Mouse (Mus musculus) kidney, embryonic 16.5 days (tissue): Measurements from ENCODE around the gene Olfr1441. TPM values are rescaled to one million over a fixed set of nuclear protein-coding genes. Genes with fewer than 3 reads are reported as not detected.

Experiments
- ATAC-seq: fragments of 200-750 bp; cut with Nextera tagmentation; 2 replicates; pipeline ENCODE4 v1.8.0; 2017; ENCODE audit warnings: moderate TSS enrichment; ENCODE audit not compliant: low FRiP score, low TSS enrichment
- H3K27ac ChIP-seq: fragments of 300-500 bp; sonication (generic); 2 replicates; pipeline ENCODE4 v1.5.1; 2014; ENCODE audit warnings: low read length
- H3K27me3 ChIP-seq: fragments of 300-500 bp; sonication (generic); 2 replicates; pipeline ENCODE4 v1.6.1; 2014; ENCODE audit warnings: low read length, control low read depth, mixed read lengths; ENCODE audit not compliant: insufficient read depth
- H3K36me3 ChIP-seq: fragments of 300-500 bp; sonication (generic); 2 replicates; pipeline ENCODE4 v1.6.1; 2014; ENCODE audit warnings: low read length, control low read depth, mixed read lengths; ENCODE audit not compliant: insufficient read depth
- H3K4me1 ChIP-seq: fragments of 300-500 bp; sonication (generic); 2 replicates; pipeline ENCODE4 v1.6.1; 2014; ENCODE audit warnings: low read length, control low read depth, mixed read lengths; ENCODE audit not compliant: insufficient read depth
- H3K4me2 ChIP-seq: fragments of 300-500 bp; sonication (generic); replicated peaks from 2 replicates; pipeline ENCODE4 v1.6.1; 2014; ENCODE audit warnings: low read depth, low read length
- H3K4me3 ChIP-seq: fragments of 300-500 bp; sonication (generic); 2 replicates; pipeline ENCODE4 v1.5.1; 2014; ENCODE audit warnings: mild to moderate bottlenecking, low read length
- H3K9ac ChIP-seq: fragments of 300-500 bp; sonication (generic); replicated peaks from 2 replicates; pipeline ENCODE4 v1.6.1; 2014; ENCODE audit warnings: low read length
- H3K9me3 ChIP-seq: fragments of 300-500 bp; sonication (generic); 2 replicates; pipeline ENCODE4 v1.6.1; 2016; ENCODE audit warnings: low read length, control low read depth
- WGBS: fragments of 180-500 bp; shearing (Covaris S2); extraction: QIAGEN DNeasy Blood & Tissue Kit; methylation state at CpG from one replicate; pipeline ENCODE4 v1.1.7; 2014; 5-methylcytosine and 5-hydroxymethylcytosine counted together
- polyA plus RNA-seq: library from polyadenylated mRNA; unstranded; fragments of >200 nt; fragmentation: Nextera tagmentation; extraction: Ambion mirVana; gene quantifications from 2 replicates; pipeline ENCODE4 v1.2.1, GENCODE M21; 2015

The Olfr1441 gene
- polyA plus RNA-seq, 1 experiment from 2014 or later = not detected

DNA sequence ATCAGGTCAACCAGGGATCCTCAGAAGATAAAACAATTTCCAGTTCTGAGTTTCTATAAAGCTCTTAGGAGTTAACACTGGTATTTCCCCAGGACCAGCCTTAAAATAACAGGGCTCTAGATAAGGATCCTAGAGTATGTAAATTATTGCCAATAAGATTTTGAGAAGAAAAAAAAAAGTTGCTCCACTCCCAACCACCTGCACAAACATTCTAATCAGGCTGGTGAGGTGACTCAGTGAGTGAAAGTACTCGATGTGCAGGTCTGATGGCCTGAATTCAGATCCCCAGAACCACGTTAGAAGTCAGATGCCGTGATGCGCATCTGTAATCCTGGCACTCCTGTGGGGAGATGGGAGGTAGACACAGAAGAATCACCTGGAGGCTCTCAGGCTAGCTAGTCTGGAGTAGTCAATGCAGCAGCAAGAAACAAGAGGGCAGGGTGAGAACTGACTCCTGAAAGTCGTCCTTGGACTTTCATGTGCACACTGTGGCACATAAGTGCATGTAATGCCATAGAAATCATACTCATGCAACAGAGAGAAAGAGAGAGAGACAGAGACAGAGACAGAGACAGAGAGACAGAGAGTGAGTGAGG lies 55.2 kb downstream of the Olfr1441 start:
- WGBS = 80% methylated on average over 5 of the region's 5 CpGs
- Histone ChIP-seq H3K4me3 (no peak overlapping the region), H3K36me3 (peaks cover 6% of the 10 kb centered on the region; the same call in 1 of the 2 replicates), H3K9me3 (no peaks in the 10 kb centered on the region), H3K9ac (no peak overlapping the region), H3K4me1 (peaks cover 12% of the 10 kb centered on the region), H3K4me2 (no peak overlapping the region), H3K27me3 (no peaks in the 10 kb centered on the region), H3K27ac (no peak overlapping the region)
- no peak for ATAC-seq

Other genes with a start within 250 kb of the Olfr1441 start
- not detected in 2 replicates for gene Olfr1555-ps1, start 247.3 kb upstream of the Olfr1441 start, polyA plus RNA-seq
- not detected in 2 replicates for gene Olfr1431, start 216.8 kb upstream of the Olfr1441 start, polyA plus RNA-seq
- gene Olfr1432, start 184.8 kb upstream of the Olfr1441 start, polyA plus RNA-seq = not detected in 2 replicates
- not detected in 2 replicates for gene Olfr262, start 175.8 kb upstream of the Olfr1441 start, polyA plus RNA-seq
- gene Olfr235, start 156.4 kb upstream of the Olfr1441 start, polyA plus RNA-seq = not detected in 2 replicates
- gene Olfr1434, start 137.6 kb upstream of the Olfr1441 start, polyA plus RNA-seq = not detected in 2 replicates
- gene Olfr1436, start 118.3 kb upstream of the Olfr1441 start, polyA plus RNA-seq = not detected in 2 replicates
- gene Olfr1437, start 92.3 kb upstream of the Olfr1441 start, polyA plus RNA-seq = not detected in 2 replicates
- gene Olfr1438-ps1, start 81.5 kb upstream of the Olfr1441 start, polyA plus RNA-seq = not detected in 2 replicates
- gene Olfr1440, start 30.2 kb upstream of the Olfr1441 start, polyA plus RNA-seq = not detected in 2 replicates
- not detected in 2 replicates for gene Pfpl, start 10.5 kb downstream of the Olfr1441 start, polyA plus RNA-seq
- gene Mpeg1, start 43.3 kb downstream of the Olfr1441 start, polyA plus RNA-seq = 0.54 and 0.62 TPM in 2 replicates
- gene Dtx4, start 84.0 kb downstream of the Olfr1441 start, polyA plus RNA-seq = 6.1 and 6.6 TPM in 2 replicates
- 24.3 and 26.0 TPM in 2 replicates for gene Fam111a, start 128.3 kb downstream of the Olfr1441 start, polyA plus RNA-seq
- gene Gm4952, start 182.5 kb downstream of the Olfr1441 start, polyA plus RNA-seq = 0.31 and 0.49 TPM in 2 replicates
- gene Glyat, start 215.9 kb downstream of the Olfr1441 start, polyA plus RNA-seq = 17.7 and 20.0 TPM in 2 replicates